Mouse (Mus musculus): ENCODE data around the gene Disc1.

Disc1 gene

GRCm38 (mm10) chr8:125126482-125126881 lies 72.5 kb downstream of the Disc1 start:
- DNase-seq (ENCODE audit: low spot score in 2 of 2) = peak in 1 of 2 experiments; percentile 16

GRCm38 (mm10) chr8:125127621-125128020 lies 73.6 kb downstream of the Disc1 start:
- no peak for DNase-seq (ENCODE audit: low spot score in 2 of 2)

- DNase-seq (ENCODE audit: low spot score in 2 of 2) = no peak
Observed at GRCm38 (mm10) chr8:125128305-125128704, 74.3 kb downstream of the Disc1 start.

- DNase-seq (ENCODE audit: low spot score in 2 of 2) = no peak
Observed at GRCm38 (mm10) chr8:125130835-125131234, 76.8 kb downstream of the Disc1 start.

- DNase-seq (ENCODE audit: low spot score in 2 of 2) = no peak
Observed at GRCm38 (mm10) chr8:125131265-125131664, 77.3 kb downstream of the Disc1 start.

- DNase-seq (ENCODE audit: low spot score in 2 of 2) = peak; percentile 16 to 66
Observed at GRCm38 (mm10) chr8:125133685-125134114, 79.7 kb downstream of the Disc1 start.

- no peak for DNase-seq (ENCODE audit: low spot score in 2 of 2)
Observed at GRCm38 (mm10) chr8:125134876-125135275, 80.9 kb downstream of the Disc1 start.

- DNase-seq (ENCODE audit: low spot score in 2 of 2) = no peak
Observed at GRCm38 (mm10) chr8:125139689-125140150, 85.7 kb downstream of the Disc1 start.

- no peak for DNase-seq (ENCODE audit: low spot score in 2 of 2)
Observed at GRCm38 (mm10) chr8:125140965-125141364, 87.0 kb downstream of the Disc1 start.

- no peak for DNase-seq (ENCODE audit: low spot score in 2 of 2)
Observed at GRCm38 (mm10) chr8:125156863-125157640, 103.1 kb downstream of the Disc1 start.

- DNase-seq (ENCODE audit: low spot score in 2 of 2) = no peak
Observed at GRCm38 (mm10) chr8:125157641-125158005, 103.6 kb downstream of the Disc1 start.

GRCm38 (mm10) chr8:125159387-125159786 lies 105.4 kb downstream of the Disc1 start:
- DNase-seq (ENCODE audit: low spot score in 2 of 2) = no peak

GRCm38 (mm10) chr8:125163491-125163890 lies 109.5 kb downstream of the Disc1 start:
- no peak for DNase-seq (ENCODE audit: low spot score in 2 of 2)

- no peak for DNase-seq (ENCODE audit: low spot score in 2 of 2)
Observed at GRCm38 (mm10) chr8:125163906-125164305, 109.9 kb downstream of the Disc1 start.

- peak; percentile 10 to 46 for DNase-seq (ENCODE audit: low spot score in 2 of 2)
Observed at GRCm38 (mm10) chr8:125165505-125166446, 111.8 kb downstream of the Disc1 start.

- no peak for DNase-seq (ENCODE audit: low spot score in 2 of 2)
Observed at GRCm38 (mm10) chr8:125166545-125166944, 112.5 kb downstream of the Disc1 start.

- DNase-seq (ENCODE audit: low spot score in 2 of 2) = no peak
Observed at GRCm38 (mm10) chr8:125166988-125167387, 113.0 kb downstream of the Disc1 start.

GRCm38 (mm10) chr8:125169628-125170027 lies 115.6 kb downstream of the Disc1 start:
- DNase-seq (ENCODE audit: low spot score in 2 of 2) = no peak

- DNase-seq (ENCODE audit: low spot score in 2 of 2) = no peak
Observed at GRCm38 (mm10) chr8:125171531-125171930, 117.5 kb downstream of the Disc1 start.

- DNase-seq (ENCODE audit: low spot score in 2 of 2) = peak; percentile 3 to 76
Observed at GRCm38 (mm10) chr8:125174237-125174636, 120.2 kb downstream of the Disc1 start.

GRCm38 (mm10) chr8:125174851-125175250 lies 120.9 kb downstream of the Disc1 start:
- no peak for DNase-seq (ENCODE audit: low spot score in 2 of 2)

- DNase-seq (ENCODE audit: low spot score in 2 of 2) = no peak
Observed at GRCm38 (mm10) chr8:125175661-125176060, 121.7 kb downstream of the Disc1 start.

All from urinary bladder, postnatal 36 days (tissue).